Mouse (Mus musculus) hindbrain, embryonic 15.5 days (tissue): ENCODE measurements at regions not wholly inside any gene's neighbourhood (a gene's known extent, or its start where the extent isn't known, plus 50 kb on each side); places are given as distances from the start of the nearest gene placed in this dataset.
"Not testable (repeated sequence)": the region's sequence is repeated elsewhere in the genome, so short reads cannot be mapped to it uniquely, and the experiment has no call there.

Experiments
- ATAC-seq: fragments of 200-750 bp; cut with Nextera tagmentation; 2 replicates; pipeline ENCODE4 v1.8.0; 2017; ENCODE audit warnings: low read depth, moderate number of reproducible peaks, moderate TSS enrichment; ENCODE audit not compliant: low FRiP score
- H3K27ac ChIP-seq: fragments of 300-500 bp; sonication (generic); replicated peaks from 2 replicates; pipeline ENCODE4 v1.5.1; 2015; ENCODE audit warnings: mild to moderate bottlenecking, inconsistent platforms
- H3K27me3 ChIP-seq: fragments of 300-500 bp; sonication (generic); 2 replicates; pipeline ENCODE4 v1.6.1; 2015; ENCODE audit warnings: control low read depth, inconsistent platforms
- H3K36me3 ChIP-seq: fragments of 300-500 bp; sonication (generic); 2 replicates; pipeline ENCODE4 v1.6.1; 2015; ENCODE audit warnings: control low read depth, inconsistent platforms
- H3K4me1 ChIP-seq: fragments of 300-500 bp; sonication (generic); replicated peaks from 2 replicates; pipeline ENCODE4 v1.6.1; 2015; ENCODE audit warnings: control low read depth, inconsistent platforms
- H3K4me2 ChIP-seq: fragments of 300-500 bp; sonication (generic); 2 replicates; pipeline ENCODE4 v1.6.1; 2015; ENCODE audit warnings: moderate library complexity, mild to moderate bottlenecking, inconsistent platforms
- H3K4me3 ChIP-seq: fragments of 300-500 bp; sonication (generic); 2 replicates; pipeline ENCODE4 v1.5.1; 2015; ENCODE audit warnings: mild to moderate bottlenecking, inconsistent platforms
- H3K9ac ChIP-seq: fragments of 300-500 bp; sonication (generic); 2 replicates; pipeline ENCODE4 v1.6.1; 2015; ENCODE audit warnings: inconsistent platforms
- H3K9me3 ChIP-seq: fragments of 300-500 bp; sonication (generic); 2 replicates; pipeline ENCODE4 v1.6.1; 2016; ENCODE audit warnings: control low read depth, inconsistent platforms
- WGBS: fragments of 180-500 bp; shearing (Covaris S2); methylation state at CpG from one replicate; pipeline ENCODE4 v1.1.7; 2015; 5-methylcytosine and 5-hydroxymethylcytosine counted together

- H3K4me1 ChIP-seq, H3K9me3 ChIP-seq, H3K36me3 ChIP-seq, ATAC-seq, H3K27me3 ChIP-seq, H3K9ac ChIP-seq, H3K27ac ChIP-seq, H3K4me3 ChIP-seq, H3K4me2 ChIP-seq: not testable (repeated sequence)
- 87% methylated on average over 1 of the region's 1 CpGs for WGBS
Measured at GRCm38 (mm10) chr14:15140871-15141270, 297.9 kb downstream of the Lrrc3b start.

GRCm38 (mm10) chr14:15142839-15143238 lies 295.9 kb downstream of the Lrrc3b start:
- H3K9me3 ChIP-seq = no peaks in the 10 kb centered on the region
- H3K9ac ChIP-seq = no peak overlapping the region
- ATAC-seq = no peak
- no peak overlapping the region for H3K27ac ChIP-seq
- H3K27me3 ChIP-seq = no peaks in the 10 kb centered on the region
- 83% methylated on average over 1 of the region's 1 CpGs for WGBS
- H3K36me3 ChIP-seq = no peaks in the 10 kb centered on the region
- H3K4me2 ChIP-seq = no peak overlapping the region
- no peaks in the 10 kb centered on the region for H3K4me1 ChIP-seq
- H3K4me3 ChIP-seq = no peak overlapping the region

- H3K27ac ChIP-seq = no peak overlapping the region
- no peaks in the 10 kb centered on the region for H3K27me3 ChIP-seq
- H3K4me3 ChIP-seq = no peak overlapping the region
- H3K36me3 ChIP-seq = no peaks in the 10 kb centered on the region
- no peaks in the 10 kb centered on the region for H3K9me3 ChIP-seq
- ATAC-seq = no peak
- 95% methylated on average over 1 of the region's 1 CpGs for WGBS
- no peak overlapping the region for H3K4me2 ChIP-seq
- no peaks in the 10 kb centered on the region for H3K4me1 ChIP-seq
- no peak overlapping the region for H3K9ac ChIP-seq
Measured at GRCm38 (mm10) chr14:15148516-15148915, 290.3 kb downstream of the Lrrc3b start.
